Mouse (Mus musculus) liver, adult 2 months (tissue): ENCODE data around the gene Ntn1.

Experiments
- CTCF ChIP-seq: fragments of 200-500 bp; IDR thresholded peaks from 2 replicates; pipeline ENCODE4 v1.5.1; 2011; ENCODE audit warnings: low read depth, low read length, control low read depth
- POLR2A ChIP-seq: fragments of 200-500 bp; IDR thresholded peaks from 2 replicates; pipeline ENCODE4 v1.6.1; 2011; ENCODE audit warnings: low read length, control low read depth; ENCODE audit not compliant: insufficient read depth; ENCODE audit errors: extremely low read depth

- TF ChIP-seq CTCF (no peak), POLR2A (no peak)
These were observed 6.6 kb downstream of the Ntn1 start for GRCm38 (mm10) chr11:68393897-68394490.
